8 mouse cellular contexts compared by ENCODE assay signal in genomic region chr4:116596978-116597881, GRCm38 (mm10). TPM values are rescaled to one million over a fixed set of nuclear protein-coding genes. Genes with fewer than 3 reads are reported as not detected.
DNase-seq lines count a peak whose midpoint lies in the region; ATAC-seq and TF ChIP-seq lines count a peak whose summit lies in the region.

No protein-coding gene starts in this region.

- TF ChIP-seq CTCF in lung, adult 2 months (IDR thresholded peaks at IDR 0.05; ENCODE audit: insufficient read depth, low read length) = no peak

- peaks cover 0 to 2% of the 10 kb centered on the region in 2 experiments; a peak in 1 of 4 replicates for H3K4me1 ChIP-seq in ES-E14 (ENCODE audit: control insufficient read depth in 2 of 2, insufficient read depth in 2 of 2, low read length in 2 of 2, poor library complexity in 1 of 2)
- H3K4me1 ChIP-seq in forebrain, embryonic 15.5 days = peaks cover 17% of the 10 kb centered on the region
- 0 out of 2 replicates have a peak, but pooled peaks cover 4% of the 10 kb centered on the region for H3K4me1 ChIP-seq in lung, adult 2 months (ENCODE audit: control insufficient read depth, insufficient read depth, low read length)

- H3K4me3 ChIP-seq in ES-E14 (ENCODE audit: insufficient read depth in 1 of 2, low read depth in 1 of 2, low read length in 2 of 2, poor library complexity in 1 of 2, severe bottlenecking in 1 of 2) = peak overlapping the region; percentile 67 to 90
- peak overlapping the region; percentile 68 for H3K4me3 ChIP-seq in forebrain, embryonic 15.5 days
- peak overlapping the region; percentile 80 for H3K4me3 ChIP-seq in lung, adult 2 months (replicated peaks; ENCODE audit: extremely low read depth, low read depth, low read length)

- peak; percentile 79 for TF ChIP-seq POLR2A in lung, adult 2 months (IDR thresholded peaks at IDR 0.05; ENCODE audit: borderline replicate concordance, extremely low read depth, low read depth, low read length)

- H3K9ac ChIP-seq in ES-E14 (ENCODE audit: insufficient read depth, low read depth, low read length, poor library complexity, severe bottlenecking) = peak overlapping the region; percentile 56
- H3K9ac ChIP-seq in forebrain, embryonic 15.5 days (replicated peaks) = peak overlapping the region; percentile 66

- peak; percentile 88 for DNase-seq in ES-E14 (ENCODE audit: low read depth, low spot score)
- DNase-seq in cerebellum, adult 11-12 months = peak; percentile 92
- DNase-seq in heart, postnatal 25 days (ENCODE audit: low spot score) = peak; percentile 76
- DNase-seq in layer of hippocampus, adult 18-20 months (ENCODE audit: low spot score in 2 of 2) = peak; percentile 85 to 90
- peak; percentile 89 for DNase-seq in lung, adult 2 months
- DNase-seq in thymus, adult 18-20 months = peak; percentile 47 to 59

- H3K4me2 ChIP-seq in forebrain, embryonic 15.5 days (replicated peaks) = peak overlapping the region; percentile 82

- in situ Hi-C loops in ES-E14 (cut with MboI; ENCODE audit: low sequenced_read_pairs in 2 of 2, unreplicated experiment in 2 of 2) = no loop called here

- peaks cover 7% of the 10 kb centered on the region for H3K36me3 ChIP-seq in ES-E14 (ENCODE audit: control insufficient read depth, insufficient read depth, low read length, poor library complexity, severe bottlenecking)
- peaks cover 42% of the 10 kb centered on the region for H3K36me3 ChIP-seq in forebrain, embryonic 15.5 days

- no peaks in the 10 kb centered on the region for H3K27me3 ChIP-seq in forebrain, embryonic 15.5 days

- intact Hi-C loops in heart, postnatal 25 days (cut with DNase I) = no loop called here

- WGBS in forebrain, embryonic 15.5 days = under 1% methylated on average over 50 of the region's 50 CpGs
- WGBS in lung, adult 2 months = under 1% methylated on average over 50 of the region's 50 CpGs

- no peaks in the 10 kb centered on the region for H3K9me3 ChIP-seq in ES-E14 (ENCODE audit: control insufficient read depth, insufficient read depth, low read depth, low read length)
- no peaks in the 10 kb centered on the region for H3K9me3 ChIP-seq in forebrain, embryonic 15.5 days

- ATAC-seq in forebrain, embryonic 15.5 days (replicated peaks) = peak; percentile 92
- ATAC-seq in neutrophil, adult 5-6 weeks (ENCODE audit: extremely low read depth, insufficient number of reproducible peaks, low FRiP score, poor library complexity, severe bottlenecking) = peak; percentile 91

- no peak overlapping the region; the same call in 1 of the 2 replicates for H3K27ac ChIP-seq in ES-E14 (ENCODE audit: insufficient read depth, low read depth, low read length, poor library complexity, severe bottlenecking)
- H3K27ac ChIP-seq in forebrain, embryonic 15.5 days (replicated peaks) = peak overlapping the region; percentile 64

TF ChIP-seq in ES-E14, 5 proteins besides CTCF, POLR2A, EP300 and RAD21:
- no peak for TF ChIP-seq MAFK (IDR thresholded peaks at IDR 0.05; ENCODE audit: insufficient read depth, low read depth, low read length)
- no peak for TF ChIP-seq CHD2 (IDR thresholded peaks at IDR 0.05; ENCODE audit: low read depth, low read length)
- TF ChIP-seq HCFC1 (IDR thresholded peaks at IDR 0.05; ENCODE audit: borderline replicate concordance, insufficient read depth, low read length) = peak; percentile 79
TF ChIP-seq in ES-E14: peak in this region for 1.

RNA-seq across cellular contexts. Expression of gene Ccdc17, which starts 0.8 kb away (rescaled TPM):
- total RNA-seq in ES-E14 (2012; rRNA removed) = 2.7 and 2.9 TPM in 2 replicates
- 3.8 and 4.6 TPM in 2 replicates for polyA plus RNA-seq in forebrain, embryonic 15.5 days (2015; fragmentation: Nextera tagmentation; extraction: Ambion mirVana)
- total RNA-seq in heart, postnatal 25 days (2021) = 1 to 10 TPM; 3.0 to 4.2 TPM
- total RNA-seq in layer of hippocampus, adult 18-20 months (2021) = 1 to 10 TPM; 4.6 to 4.8 TPM
- polyA plus RNA-seq in lung, adult 2 months (2012; rRNA removed) = 52.9 and 55.0 TPM in 2 replicates
- total RNA-seq in neutrophil, adult 5-6 weeks (2017) = 7.2 and 14.2 TPM in 2 replicates

RNA-seq across cellular contexts. Expression of gene Nasp, which starts 30.5 kb away (rescaled TPM):
- total RNA-seq in ES-E14 (2012; rRNA removed) = 325 and 342 TPM in 2 replicates
- 131 and 133 TPM in 2 replicates for polyA plus RNA-seq in forebrain, embryonic 15.5 days (2015; fragmentation: Nextera tagmentation; extraction: Ambion mirVana)
- total RNA-seq in heart, postnatal 25 days (2021) = 10 to 100 TPM; 21.1 to 24.6 TPM
- 10 to 100 TPM; 24.5 to 25.4 TPM for total RNA-seq in layer of hippocampus, adult 18-20 months (2021)
- 1.3 and 2.4 TPM in 2 replicates for polyA plus RNA-seq in lung, adult 2 months (2012; rRNA removed)
- total RNA-seq in neutrophil, adult 5-6 weeks (2017) = 88.5 and 105 TPM in 2 replicates

RNA-seq across cellular contexts. Expression of gene Gpbp1l1, which starts 39.8 kb away (rescaled TPM):
- total RNA-seq in ES-E14 (2012; rRNA removed) = 65.9 and 74.3 TPM in 2 replicates
- polyA plus RNA-seq in forebrain, embryonic 15.5 days (2015; fragmentation: Nextera tagmentation; extraction: Ambion mirVana) = 19.7 and 21.8 TPM in 2 replicates
- 10 to 100 TPM; 59.5 to 80.0 TPM for total RNA-seq in heart, postnatal 25 days (2021)
- total RNA-seq in layer of hippocampus, adult 18-20 months (2021) = 10 to 100 TPM; 45.2 to 49.3 TPM
- polyA plus RNA-seq in lung, adult 2 months (2012; rRNA removed) = 27.1 and 32.6 TPM in 2 replicates
- total RNA-seq in neutrophil, adult 5-6 weeks (2017) = 300 and 312 TPM in 2 replicates

RNA-seq across cellular contexts. Expression of gene Tmem69, which starts 41.5 kb away (rescaled TPM):
- 10.1 and 11.4 TPM in 2 replicates for total RNA-seq in ES-E14 (2012; rRNA removed)
- polyA plus RNA-seq in forebrain, embryonic 15.5 days (2015; fragmentation: Nextera tagmentation; extraction: Ambion mirVana) = 21.9 and 26.8 TPM in 2 replicates
- total RNA-seq in heart, postnatal 25 days (2021) = 10 to 100 TPM; 24.9 to 25.2 TPM
- 10 to 100 TPM; 12.3 to 13.0 TPM for total RNA-seq in layer of hippocampus, adult 18-20 months (2021)
- polyA plus RNA-seq in lung, adult 2 months (2012; rRNA removed) = 2.3 and 3.9 TPM in 2 replicates
- 7.9 and 10.1 TPM in 2 replicates for total RNA-seq in neutrophil, adult 5-6 weeks (2017)

RNA-seq across cellular contexts. Expression of gene Akr1a1, which starts 54.2 kb away (rescaled TPM):
- total RNA-seq in ES-E14 (2012; rRNA removed) = 197 and 262 TPM in 2 replicates
- polyA plus RNA-seq in forebrain, embryonic 15.5 days (2015; fragmentation: Nextera tagmentation; extraction: Ambion mirVana) = 775 and 779 TPM in 2 replicates
- 100 to 1,000 TPM; 277 to 278 TPM for total RNA-seq in heart, postnatal 25 days (2021)
- 100 to 1,000 TPM; 395 to 397 TPM for total RNA-seq in layer of hippocampus, adult 18-20 months (2021)
- 536 and 669 TPM in 2 replicates for polyA plus RNA-seq in lung, adult 2 months (2012; rRNA removed)
- total RNA-seq in neutrophil, adult 5-6 weeks (2017) = 175 and 178 TPM in 2 replicates
